Mouse (Mus musculus): ENCODE measurements around the gene Hist1h2ao. TPM values are rescaled to one million over a fixed set of nuclear protein-coding genes. Genes with fewer than 3 reads are reported as not detected.
"Not testable (repeated sequence)": the region's sequence is repeated elsewhere in the genome, so short reads cannot be mapped to it uniquely, and the experiment has no call there.

Gene Hist1h2ao
- polyA plus RNA-seq (2015; fragmentation: Nextera tagmentation; extraction: Ambion mirVana), result 0.95 and 1.1 TPM in 2 replicates

DNA sequence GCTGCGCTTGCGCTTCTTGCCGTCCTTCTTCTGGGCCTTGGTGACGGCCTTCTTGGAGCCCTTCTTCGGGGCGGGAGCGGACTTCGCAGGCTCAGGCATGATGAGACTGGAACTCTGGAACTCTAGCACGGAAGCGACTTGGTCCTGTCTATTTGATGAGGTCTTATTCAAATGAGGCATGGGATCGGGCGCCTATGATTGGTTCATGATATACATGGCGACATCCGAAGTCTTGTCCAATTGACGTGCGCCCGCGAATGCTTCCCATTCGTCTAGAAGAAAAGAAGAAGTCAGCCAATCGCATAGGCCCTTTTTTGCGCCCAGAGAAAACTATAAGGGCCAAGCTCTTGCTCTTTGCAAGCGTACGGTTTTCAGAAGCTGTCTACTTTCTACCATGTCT, at the start of gene Hist1h2ao, which contains the start of gene Hist1h2bq:
Gene Hist1h2ao (plus strand): TSS at position 393 of the 400 bp plus-strand sequence.
Gene Hist1h2bq (minus strand): TSS at position 125 of the 400 bp plus-strand sequence.
- not testable (repeated sequence) for H3K36me3 ChIP-seq (ENCODE audit: control insufficient read depth, insufficient read depth, low read length); H3K9me3 ChIP-seq (ENCODE audit: control insufficient read depth, low read length); H3K4me3 ChIP-seq (ENCODE audit: low read depth, low read length); H3K27ac ChIP-seq (replicated peaks); H3K4me1 ChIP-seq (replicated peaks; ENCODE audit: control insufficient read depth, insufficient read depth); DNase-seq (ENCODE audit: low spot score); H3K9ac ChIP-seq (ENCODE audit: low read length); H3K27me3 ChIP-seq (ENCODE audit: control insufficient read depth, insufficient read depth, low read length); H3K4me2 ChIP-seq (replicated peaks; ENCODE audit: low read depth)
- peak; percentile 97 for ATAC-seq (ENCODE audit: low FRiP score, low TSS enrichment)
- WGBS, result no CpG with 5 or more reads among the region's 23 CpGs

DNA sequence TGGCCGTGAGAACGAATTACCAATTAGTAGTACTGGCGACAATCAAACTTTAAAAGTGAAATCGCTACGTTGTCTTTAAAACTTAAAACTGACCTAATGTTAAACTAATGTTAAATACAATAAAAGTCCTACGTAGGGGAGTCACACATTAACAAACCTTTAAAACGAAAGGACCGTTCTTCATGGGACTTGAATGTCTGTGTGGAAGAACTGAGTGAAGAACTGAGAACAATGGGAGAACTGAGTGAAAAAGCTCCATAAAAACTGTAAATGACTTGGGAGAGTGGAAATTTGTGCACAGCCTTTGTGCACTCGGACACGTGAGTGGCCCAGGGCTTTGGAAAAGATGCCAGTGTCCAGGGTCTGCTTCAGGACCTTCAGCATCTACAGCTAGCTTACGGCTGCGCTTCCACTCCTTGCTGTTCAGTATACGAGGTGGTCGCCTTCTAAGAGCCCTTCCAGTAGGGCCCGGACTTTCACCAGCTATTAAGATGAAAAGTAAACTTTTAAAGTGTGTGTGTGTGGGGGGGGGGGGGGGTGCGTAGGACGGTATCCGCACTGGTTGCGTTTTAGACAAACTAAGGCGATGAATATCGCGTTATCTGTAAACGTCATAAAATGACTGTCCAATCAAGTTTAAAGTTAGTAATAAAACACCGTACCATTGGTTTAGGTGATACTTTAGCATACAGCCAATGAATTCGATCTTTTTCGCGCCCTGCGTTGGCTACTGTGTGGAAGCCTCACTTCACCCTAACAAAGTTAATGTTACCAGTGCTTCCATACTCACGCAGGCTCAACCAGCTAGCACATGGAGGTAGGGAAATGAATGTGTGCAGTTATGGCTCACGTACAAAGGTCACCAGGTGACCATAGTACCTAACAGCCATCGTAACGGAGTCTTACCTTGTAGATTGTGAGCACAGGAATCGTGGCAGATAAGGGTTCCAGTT, 31.2 kb upstream of the Hist1h2ao start:
- Histone ChIP-seq H3K4me2 (replicated peaks; ENCODE audit: low read depth) (peak overlapping the region; percentile 83), H3K36me3 (ENCODE audit: control insufficient read depth, insufficient read depth, low read length) (no peaks in the 10 kb centered on the region), H3K9me3 (ENCODE audit: control insufficient read depth, low read length) (no peaks in the 10 kb centered on the region), H3K27me3 (ENCODE audit: control insufficient read depth, insufficient read depth, low read length) (no peaks in the 10 kb centered on the region), H3K4me3 (ENCODE audit: low read depth, low read length) (peak overlapping the region; percentile 51), H3K9ac (ENCODE audit: low read length) (peak overlapping the region; percentile 74), H3K4me1 (replicated peaks; ENCODE audit: control insufficient read depth, insufficient read depth) (no peaks in the 10 kb centered on the region), H3K27ac (replicated peaks) (peak overlapping the region; percentile 88)
- WGBS, result 2% methylated on average over 33 of the region's 33 CpGs
- TF ChIP-seq CTCF (IDR thresholded peaks at IDR 0.05; ENCODE audit: low read depth), result no peak
- TF ChIP-seq EP300 (optimal IDR thresholded peaks at IDR 0.05), result peak; percentile 45
- DNase-seq (ENCODE audit: low spot score) (peak; percentile 70), ATAC-seq (ENCODE audit: low FRiP score, low TSS enrichment) (peak; percentile 90)

DNA sequence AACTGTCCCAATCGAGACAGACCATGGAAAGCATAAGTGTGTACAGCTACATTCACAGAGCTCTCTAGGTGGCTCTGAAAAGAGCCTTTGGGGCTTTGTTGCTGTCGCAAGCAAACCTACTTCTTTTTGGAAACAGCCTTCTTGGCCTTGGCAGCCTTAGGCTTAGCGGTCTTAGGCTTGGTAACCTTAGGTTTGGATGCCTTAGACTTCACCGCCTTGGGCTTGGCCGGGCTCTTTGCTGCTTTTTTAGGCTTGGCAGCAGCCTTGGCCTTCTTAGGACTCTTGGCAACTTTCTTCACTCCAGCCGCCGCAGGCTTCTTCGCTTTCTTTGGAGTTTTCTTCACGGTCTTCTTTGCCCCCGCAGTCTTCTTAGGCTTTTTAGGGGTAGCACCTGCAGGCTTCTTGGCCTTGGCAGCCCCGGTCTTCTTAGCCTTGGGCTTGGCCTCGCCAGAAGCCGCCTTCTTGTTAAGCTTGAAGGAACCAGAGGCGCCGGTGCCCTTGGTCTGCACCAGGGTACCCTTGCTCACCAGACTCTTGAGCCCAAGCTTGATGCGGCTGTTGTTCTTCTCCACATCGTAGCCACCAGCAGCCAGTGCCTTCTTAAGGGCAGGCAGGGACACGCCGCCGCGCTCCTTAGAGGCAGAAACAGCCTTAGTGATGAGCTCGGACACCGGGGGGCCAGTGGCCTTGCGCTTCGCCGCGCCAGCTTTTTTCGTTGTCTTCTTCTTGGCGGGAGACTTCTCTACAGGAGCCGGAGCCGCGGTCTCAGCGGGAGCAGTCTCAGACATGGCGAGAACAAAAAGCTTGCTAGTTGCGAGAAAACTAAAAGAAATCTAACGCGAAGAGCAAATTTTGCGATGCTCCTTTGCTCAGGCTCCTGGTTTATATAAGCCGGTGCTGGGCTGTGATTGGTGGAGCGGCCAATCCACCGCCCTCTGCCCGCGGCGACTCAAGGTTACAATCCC, 30.2 kb upstream of the Hist1h2ao start, which contains the start of gene Hist1h1b:
Gene Hist1h1b (minus strand): TSS at position 859 of the 965 bp plus-strand sequence.
- peak within 1 kb of the TSS; percentile 88 for H3K27ac ChIP-seq (replicated peaks)
- DNase-seq (ENCODE audit: low spot score), result peak; percentile 64

DNA sequence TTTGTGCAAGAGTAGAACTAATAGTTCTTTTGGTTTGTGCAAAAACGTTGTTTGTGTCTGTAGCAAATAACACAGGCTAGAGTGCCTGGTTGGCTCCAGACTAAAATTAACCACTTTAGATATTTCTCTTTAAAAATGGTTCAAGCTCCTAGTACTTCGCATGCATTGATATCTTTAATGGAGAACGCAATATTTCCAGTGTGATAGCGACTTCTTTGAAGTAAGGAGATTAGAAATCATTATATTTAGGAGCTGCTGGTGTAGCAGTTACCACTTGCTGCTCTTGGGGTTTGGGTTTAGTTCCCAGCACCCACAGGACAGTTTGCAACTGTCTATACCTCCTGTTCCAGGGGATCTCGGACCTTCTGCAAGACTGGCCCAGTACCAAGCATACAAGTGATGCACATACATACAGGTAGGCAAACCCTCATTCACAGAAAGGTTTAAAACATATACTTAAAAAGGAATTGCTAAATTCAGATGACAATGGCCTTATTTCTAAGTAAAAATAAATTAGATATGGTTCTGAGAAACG, 29.2 kb upstream of the Hist1h2ao start:
- H3K4me1 ChIP-seq (replicated peaks; ENCODE audit: control insufficient read depth, insufficient read depth), result no peaks in the 10 kb centered on the region
- TF ChIP-seq CTCF (IDR thresholded peaks at IDR 0.05; ENCODE audit: low read depth) (no peak), EP300 (optimal IDR thresholded peaks at IDR 0.05) (no peak)
- no peak overlapping the region for H3K9ac ChIP-seq (ENCODE audit: low read length)
- H3K36me3 ChIP-seq (ENCODE audit: control insufficient read depth, insufficient read depth, low read length), result no peaks in the 10 kb centered on the region
- DNase-seq (ENCODE audit: low spot score) (no peak), ATAC-seq (ENCODE audit: low FRiP score, low TSS enrichment) (no peak)
- H3K4me3 ChIP-seq (ENCODE audit: low read depth, low read length), result peak overlapping the region; percentile 51; the same call in 1 of the 2 replicates
- WGBS, result 42% methylated on average over 6 of the region's 6 CpGs
- no peak overlapping the region; the same call in 1 of the 2 replicates for H3K27ac ChIP-seq (replicated peaks)
- peak overlapping the region; percentile 83 for H3K4me2 ChIP-seq (replicated peaks; ENCODE audit: low read depth)
- no peaks in the 10 kb centered on the region for H3K9me3 ChIP-seq (ENCODE audit: control insufficient read depth, low read length)
- H3K27me3 ChIP-seq (ENCODE audit: control insufficient read depth, insufficient read depth, low read length), result no peaks in the 10 kb centered on the region

More for the DNA sequence above, 30.2 kb upstream of the Hist1h2ao start, which contains the start of gene Hist1h1b:
- Histone ChIP-seq H3K4me1 (replicated peaks; ENCODE audit: control insufficient read depth, insufficient read depth) (no peaks in the 10 kb centered on the region), H3K4me2 (replicated peaks; ENCODE audit: low read depth) (peak within 1 kb of the TSS; percentile 83), H3K4me3 (ENCODE audit: low read depth, low read length) (peak within 1 kb of the TSS; percentile 51), H3K36me3 (ENCODE audit: control insufficient read depth, insufficient read depth, low read length) (no peaks in the 10 kb centered on the region), H3K27me3 (ENCODE audit: control insufficient read depth, insufficient read depth, low read length) (no peaks in the 10 kb centered on the region), H3K9me3 (ENCODE audit: control insufficient read depth, low read length) (no peaks in the 10 kb centered on the region), H3K9ac (ENCODE audit: low read length) (peak within 1 kb of the TSS; percentile 74)
- ATAC-seq (ENCODE audit: low FRiP score, low TSS enrichment), result peak; percentile 51; the same call in 1 of the 2 replicates
- under 1% methylated on average over 44 of the region's 44 CpGs for WGBS
- TF ChIP-seq CTCF (IDR thresholded peaks at IDR 0.05; ENCODE audit: low read depth) (no peak), EP300 (optimal IDR thresholded peaks at IDR 0.05) (no peak)

DNA sequence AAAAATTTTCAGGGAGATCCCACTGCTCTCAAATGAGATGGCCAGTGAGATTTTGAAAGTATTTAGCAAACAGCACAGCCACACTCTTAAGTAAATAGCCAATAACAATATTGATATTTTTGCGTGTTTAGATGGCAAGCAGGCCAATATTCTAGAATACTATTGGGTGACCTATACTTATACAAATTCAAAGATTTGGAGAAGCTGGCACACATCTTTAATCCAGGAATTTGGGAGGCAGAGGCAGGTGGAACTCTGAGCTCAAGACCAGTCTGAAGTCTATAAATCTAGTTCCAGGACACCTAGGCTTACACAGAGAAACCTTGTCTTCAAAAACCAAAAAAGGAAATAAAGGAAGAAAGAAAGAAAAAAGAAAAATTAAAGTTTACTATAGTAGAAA, 28.6 kb upstream of the Hist1h2ao start:
- no peak for TF ChIP-seq EP300 (optimal IDR thresholded peaks at IDR 0.05)
- no peak for TF ChIP-seq CTCF (IDR thresholded peaks at IDR 0.05; ENCODE audit: low read depth)
- H3K27ac ChIP-seq (replicated peaks), result no peak overlapping the region
- no peak overlapping the region for H3K4me2 ChIP-seq (replicated peaks; ENCODE audit: low read depth)

DNA sequence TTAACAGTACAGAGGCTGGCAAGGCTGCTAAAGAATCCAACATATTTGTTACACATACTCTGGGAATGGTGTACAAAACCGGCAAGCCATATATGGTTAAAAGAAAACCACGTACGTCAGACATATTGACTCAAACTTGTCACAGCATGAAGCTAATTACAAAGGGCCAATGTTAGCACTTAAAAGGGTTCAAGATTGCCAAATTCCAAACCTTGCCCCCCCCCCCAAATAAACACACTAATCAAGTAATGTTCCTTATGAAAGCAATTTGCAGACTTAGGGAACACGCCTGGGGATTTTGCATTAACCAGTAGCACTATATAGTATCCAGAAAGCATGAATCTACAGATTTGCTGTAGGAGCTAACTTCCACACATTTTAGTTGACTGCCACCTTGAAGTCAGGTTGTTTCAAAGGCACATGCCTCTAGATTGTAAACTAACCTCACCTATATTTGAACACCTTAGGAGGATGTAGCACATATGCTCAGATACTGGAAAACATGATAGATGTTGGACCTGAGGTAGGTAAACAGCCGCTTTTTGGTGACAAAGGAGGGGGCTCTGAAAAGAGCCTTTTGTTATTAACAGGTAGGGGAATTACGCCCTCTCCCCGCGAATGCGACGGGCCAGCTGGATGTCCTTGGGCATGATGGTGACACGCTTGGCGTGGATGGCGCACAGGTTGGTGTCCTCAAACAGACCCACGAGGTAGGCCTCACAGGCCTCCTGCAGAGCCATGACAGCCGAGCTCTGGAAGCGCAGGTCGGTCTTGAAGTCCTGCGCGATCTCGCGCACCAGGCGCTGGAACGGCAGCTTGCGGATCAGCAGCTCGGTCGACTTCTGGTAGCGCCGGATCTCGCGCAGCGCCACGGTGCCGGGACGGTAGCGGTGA, 27.7 kb upstream of the Hist1h2ao start:
- H3K9me3 ChIP-seq (ENCODE audit: control insufficient read depth, low read length); ATAC-seq (ENCODE audit: low FRiP score, low TSS enrichment); DNase-seq (ENCODE audit: low spot score); H3K4me1 ChIP-seq (replicated peaks; ENCODE audit: control insufficient read depth, insufficient read depth); H3K36me3 ChIP-seq (ENCODE audit: control insufficient read depth, insufficient read depth, low read length); H3K27me3 ChIP-seq (ENCODE audit: control insufficient read depth, insufficient read depth, low read length): not testable (repeated sequence)
- peak overlapping the region; percentile 33 for H3K4me3 ChIP-seq (ENCODE audit: low read depth, low read length)
- peak overlapping the region; percentile 83 for H3K27ac ChIP-seq (replicated peaks)
- 1% methylated on average over 14 of the region's 35 CpGs for WGBS
- peak overlapping the region; percentile 54 for H3K9ac ChIP-seq (ENCODE audit: low read length)
- H3K4me2 ChIP-seq (replicated peaks; ENCODE audit: low read depth), result peak overlapping the region; percentile 54

More for the DNA sequence above, 28.6 kb upstream of the Hist1h2ao start:
- no peaks in the 10 kb centered on the region for H3K4me1 ChIP-seq (replicated peaks; ENCODE audit: control insufficient read depth, insufficient read depth)
- no peaks in the 10 kb centered on the region for H3K9me3 ChIP-seq (ENCODE audit: control insufficient read depth, low read length)
- ATAC-seq (ENCODE audit: low FRiP score, low TSS enrichment) (no peak), DNase-seq (ENCODE audit: low spot score) (no peak)
- H3K4me3 ChIP-seq (ENCODE audit: low read depth, low read length), result no peak overlapping the region
- 87% methylated on average over 1 of the region's 1 CpGs for WGBS
- no peak overlapping the region for H3K9ac ChIP-seq (ENCODE audit: low read length)
- no peaks in the 10 kb centered on the region for H3K36me3 ChIP-seq (ENCODE audit: control insufficient read depth, insufficient read depth, low read length)
- no peaks in the 10 kb centered on the region for H3K27me3 ChIP-seq (ENCODE audit: control insufficient read depth, insufficient read depth, low read length)

Measured in stomach, postnatal 0 days (tissue).